Mouse (Mus musculus) testis, adult 2 months (tissue): ENCODE results near the gene Nme7.

Source experiments
- CTCF ChIP-seq: fragments of 200-500 bp; IDR thresholded peaks from 2 replicates; pipeline ENCODE4 v1.5.1; 2012; ENCODE audit warnings: low read depth, mild to moderate bottlenecking, inconsistent platforms, low read length, moderate library complexity; ENCODE audit not compliant: control insufficient read depth, insufficient read depth, insufficient replicate concordance
- POLR2A ChIP-seq: fragments of 200-500 bp; IDR thresholded peaks from 2 replicates; pipeline ENCODE4 v1.6.1; 2012; ENCODE audit warnings: low read depth, mild to moderate bottlenecking, inconsistent platforms, low read length, moderate library complexity; ENCODE audit not compliant: control insufficient read depth

DNA sequence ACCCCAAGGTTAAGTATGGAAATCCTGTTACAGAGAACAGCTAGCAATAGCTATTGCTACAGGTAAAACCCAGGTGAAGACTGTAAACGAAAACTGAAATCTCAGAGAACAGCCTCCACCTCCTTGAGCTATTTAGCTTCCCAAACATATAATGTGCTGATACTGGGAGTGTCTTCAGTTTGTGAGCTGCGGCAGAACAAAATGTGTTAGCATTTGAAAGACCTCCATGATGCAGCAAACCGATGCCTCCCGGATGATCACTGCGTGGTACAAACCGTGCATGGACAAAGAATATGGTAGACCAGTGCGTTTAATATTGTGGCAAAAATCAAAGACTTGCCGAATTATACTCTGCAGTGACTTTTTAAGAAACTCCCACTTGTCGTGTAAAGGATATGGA is 71.7 kb downstream of the Nme7 start:
- TF ChIP-seq POLR2A (no peak), CTCF (no peak)
